Mouse (Mus musculus): Measurements from ENCODE around the gene Rara.
"Not testable (repeated sequence)": the region's sequence is repeated elsewhere in the genome, so short reads cannot be mapped to it uniquely, and the experiment has no call there.

Gene Rara

GRCm38 (mm10) chr11:98927438-98928076 lies at the start of gene Rara:
Gene Rara, plus strand, starts transcription at chr11:98927818.
- DNase-seq (ENCODE audit: low read depth in 1 of 2, low spot score in 2 of 2): no peak

- DNase-seq (ENCODE audit: low read depth in 1 of 2, low spot score in 2 of 2): no peak
Measured at GRCm38 (mm10) chr11:98887703-98888102, 39.9 kb upstream of the Rara start.

DNA sequence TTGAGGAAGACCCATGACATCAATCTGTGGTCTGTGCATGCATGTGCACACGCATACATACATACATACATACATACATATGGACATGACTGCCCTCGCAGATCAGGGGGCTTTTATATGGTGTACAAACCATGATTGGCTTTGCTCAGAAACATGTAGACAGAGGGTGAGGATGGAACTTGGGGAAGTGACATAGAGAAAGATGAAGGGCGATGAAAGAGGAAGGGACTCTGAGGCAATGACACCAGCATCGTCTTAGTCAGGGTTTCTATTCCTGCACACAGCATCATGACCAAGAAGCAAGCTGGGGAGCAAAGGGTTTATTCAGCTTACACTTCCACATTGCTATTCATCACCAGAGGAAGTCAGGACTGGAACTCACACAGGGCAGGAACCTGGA lies 38.5 kb upstream of the Rara start:
- peak; percentile 11 to 34 for DNase-seq (ENCODE audit: low read depth in 1 of 2, low spot score in 2 of 2)

DNA sequence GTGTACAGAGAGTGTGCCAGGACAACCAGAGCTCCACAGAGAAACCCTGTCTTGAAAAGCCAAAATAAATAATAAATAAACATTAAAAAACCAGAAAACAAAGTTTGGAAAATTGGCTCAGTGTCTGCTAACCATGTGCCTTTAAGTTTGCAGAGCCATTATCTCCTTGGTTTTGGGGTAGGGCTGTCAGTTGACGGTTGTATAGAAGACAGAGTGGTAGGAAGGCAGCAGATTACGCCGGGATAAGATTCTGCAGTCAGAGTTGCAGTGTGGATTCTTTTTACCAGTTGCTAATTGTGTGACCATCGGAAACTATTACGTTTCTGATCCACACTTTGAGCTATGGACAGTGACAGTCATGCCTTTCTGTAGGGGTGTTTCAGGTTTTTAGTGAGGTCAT lies 37.6 kb upstream of the Rara start:
- DNase-seq (ENCODE audit: low read depth in 1 of 2, low spot score in 2 of 2): no peak

GRCm38 (mm10) chr11:98892426-98892825 lies 35.2 kb upstream of the Rara start:
- DNase-seq (ENCODE audit: low read depth in 1 of 2, low spot score in 2 of 2): no peak

GRCm38 (mm10) chr11:98900529-98901125 lies 27.0 kb upstream of the Rara start:
- DNase-seq (ENCODE audit: low read depth in 1 of 2, low spot score in 2 of 2): peak in 1 of 2 experiments; percentile 25

GRCm38 (mm10) chr11:98902621-98903245 lies 24.9 kb upstream of the Rara start:
- DNase-seq (ENCODE audit: low read depth in 1 of 2, low spot score in 2 of 2): no peak

- no peak for DNase-seq (ENCODE audit: low read depth in 1 of 2, low spot score in 2 of 2)
Measured at GRCm38 (mm10) chr11:98904577-98904976, 23.0 kb upstream of the Rara start.

DNA sequence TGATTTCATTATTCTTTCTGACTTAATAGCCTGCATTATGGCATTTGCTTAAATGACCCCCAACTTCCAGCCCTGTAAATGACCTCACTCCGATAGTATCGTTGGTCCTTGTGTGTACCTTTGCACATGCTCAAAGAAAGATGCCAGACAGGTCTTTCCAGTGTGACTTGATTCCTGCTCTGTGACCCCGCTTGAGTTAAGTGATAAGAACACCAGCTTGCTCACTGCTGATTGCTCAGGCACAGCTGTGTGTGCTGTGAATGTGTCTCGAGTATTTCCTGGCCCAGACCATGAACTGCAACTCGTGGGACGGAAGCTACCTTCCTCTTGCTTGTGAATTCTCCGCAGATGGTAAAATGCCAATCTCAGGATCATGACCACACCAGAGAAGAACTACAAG lies 22.6 kb upstream of the Rara start:
- DNase-seq (ENCODE audit: low read depth in 1 of 2, low spot score in 2 of 2): no peak

GRCm38 (mm10) chr11:98905583-98905982 lies 22.0 kb upstream of the Rara start:
- no peak for DNase-seq (ENCODE audit: low read depth in 1 of 2, low spot score in 2 of 2)

- no peak for DNase-seq (ENCODE audit: low read depth in 1 of 2, low spot score in 2 of 2)
Measured at GRCm38 (mm10) chr11:98907063-98907436, 20.6 kb upstream of the Rara start.

DNA sequence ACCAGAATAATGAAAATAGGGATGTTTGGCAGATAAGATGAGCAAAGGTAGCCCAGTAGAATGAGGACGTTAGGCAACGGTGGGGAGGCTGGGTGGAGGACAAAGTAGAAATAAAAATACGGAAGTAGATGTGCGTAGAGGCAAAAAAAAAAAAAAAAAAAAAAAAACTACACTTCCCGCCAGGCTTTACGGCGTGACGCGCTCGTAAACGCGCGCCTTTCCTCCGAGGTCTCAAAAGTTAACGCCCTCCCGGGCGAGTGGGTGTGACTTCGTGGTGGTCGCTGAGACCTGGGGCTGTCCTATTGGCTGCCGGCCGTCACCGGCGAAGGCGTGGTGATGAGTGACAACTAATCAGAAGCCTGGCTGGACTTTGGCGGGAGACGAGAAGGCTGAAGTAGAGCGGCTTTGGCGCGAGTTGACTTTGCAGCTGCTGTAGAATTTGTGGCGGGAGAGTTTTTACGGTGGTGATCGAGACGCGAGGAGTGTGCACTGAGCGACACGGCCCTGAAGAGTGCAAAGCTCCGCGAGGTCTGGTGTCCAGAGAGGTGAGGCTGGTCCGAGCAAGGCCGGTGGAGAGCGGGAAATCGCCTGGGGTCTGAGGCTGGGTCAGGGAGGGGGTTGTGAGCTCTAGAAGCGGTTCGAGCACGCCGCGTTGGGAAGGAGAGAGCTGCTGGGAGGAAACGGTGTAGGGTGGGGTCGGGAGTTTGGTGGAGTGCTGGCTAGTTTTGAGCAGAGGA lies 20.0 kb upstream of the Rara start, which contains the start of gene Cdc6:
Cdc6 (plus strand) TSS at position 365 of the 737 bp plus-strand sequence.
- DNase-seq (ENCODE audit: low read depth in 1 of 2, low spot score in 2 of 2): peak; percentile 90 to 96

DNA sequence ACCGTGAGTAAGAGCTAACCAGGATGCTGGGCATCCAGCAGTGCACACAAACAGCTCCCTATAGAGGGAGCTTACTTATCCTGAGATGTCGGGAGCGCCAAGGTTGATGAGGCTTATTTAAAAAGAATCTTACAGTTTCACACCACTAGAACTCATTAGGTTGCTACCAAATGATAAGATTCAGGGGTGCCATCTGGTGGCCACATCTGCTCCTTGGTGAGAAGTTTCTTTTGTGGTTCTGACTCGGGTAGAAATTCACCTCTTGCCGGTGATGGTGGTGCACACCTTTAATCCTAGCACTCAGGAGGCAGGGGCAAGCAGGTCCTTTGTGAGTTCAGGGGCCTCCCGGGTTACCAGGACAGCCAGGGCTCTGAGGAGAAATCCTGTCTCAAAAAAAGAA lies 18.0 kb upstream of the Rara start:
- DNase-seq (ENCODE audit: low read depth in 1 of 2, low spot score in 2 of 2): peak in 1 of 2 experiments; percentile 37

- DNase-seq (ENCODE audit: low read depth in 1 of 2, low spot score in 2 of 2): no peak
Measured at GRCm38 (mm10) chr11:98910415-98910814, 17.2 kb upstream of the Rara start.

DNA sequence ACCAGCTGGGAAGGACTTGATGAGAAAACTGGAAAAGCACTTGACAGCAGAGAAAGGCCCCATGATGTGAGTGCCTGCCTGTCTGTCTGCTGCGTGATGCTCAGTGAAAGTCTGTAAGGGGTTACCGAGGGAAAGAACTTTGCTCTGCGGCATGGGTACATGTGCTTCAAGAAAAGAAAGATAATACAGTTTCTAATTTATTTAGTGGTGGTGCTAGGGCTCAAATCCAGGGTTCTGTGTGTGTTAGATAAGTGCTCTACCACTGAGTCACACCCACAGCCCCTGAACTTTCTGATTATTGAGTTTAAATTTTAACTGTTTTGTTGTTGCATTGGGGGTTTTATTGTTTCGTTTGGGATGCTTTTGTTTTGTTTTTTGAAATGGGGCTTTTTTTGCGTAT lies 16.1 kb upstream of the Rara start:
- no peak for DNase-seq (ENCODE audit: low read depth in 1 of 2, low spot score in 2 of 2)

DNA sequence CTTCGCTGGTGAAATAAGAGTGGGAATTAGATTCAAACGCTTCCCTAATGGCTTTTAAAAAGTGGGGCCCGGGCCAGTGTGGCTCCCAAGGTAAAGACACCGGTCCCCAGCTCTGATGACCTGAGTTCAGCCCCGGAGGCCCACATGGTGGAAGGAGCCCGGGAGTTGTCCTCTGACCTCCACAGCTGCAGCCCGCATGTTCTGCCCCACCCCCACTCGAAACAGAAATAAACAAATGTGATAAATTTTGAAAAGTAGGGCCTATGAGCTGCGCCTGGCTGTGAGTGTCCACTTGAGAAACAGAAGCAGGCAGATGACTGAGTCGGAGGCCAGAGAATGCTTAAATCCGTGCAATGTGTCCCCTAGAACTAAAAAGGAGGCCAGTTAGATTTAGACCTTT lies 13.4 kb upstream of the Rara start:
- no peak for DNase-seq (ENCODE audit: low read depth in 1 of 2, low spot score in 2 of 2)

GRCm38 (mm10) chr11:98916376-98916775 lies 11.2 kb upstream of the Rara start:
- not testable (repeated sequence) for DNase-seq (ENCODE audit: low read depth in 1 of 2, low spot score in 2 of 2)

- DNase-seq (ENCODE audit: low read depth in 1 of 2, low spot score in 2 of 2): no peak
Measured at GRCm38 (mm10) chr11:98917428-98918005, 10.1 kb upstream of the Rara start.

- DNase-seq (ENCODE audit: low read depth in 1 of 2, low spot score in 2 of 2): peak; percentile 41 to 59
Measured at GRCm38 (mm10) chr11:98918231-98918630, 9.4 kb upstream of the Rara start.

GRCm38 (mm10) chr11:98919009-98919408 lies 8.6 kb upstream of the Rara start:
- no peak for DNase-seq (ENCODE audit: low read depth in 1 of 2, low spot score in 2 of 2)

GRCm38 (mm10) chr11:98921813-98922212 lies 5.8 kb upstream of the Rara start:
- not testable (repeated sequence) for DNase-seq (ENCODE audit: low read depth in 1 of 2, low spot score in 2 of 2)

Data from monocyte, adult 2 months (primary cell).